Mouse (Mus musculus) heart, embryonic 13.5 days (tissue): ENCODE data around the gene Dock4. TPM values are rescaled to one million over a fixed set of nuclear protein-coding genes. Genes with fewer than 3 reads are reported as not detected.

ENCODE experiments used
- ATAC-seq: fragments of 200-750 bp; cut with Nextera tagmentation; 2 replicates; pipeline ENCODE4 v1.8.0; 2017; ENCODE audit warnings: moderate TSS enrichment; ENCODE audit not compliant: insufficient number of reproducible peaks, low FRiP score, low TSS enrichment; ENCODE audit errors: extremely low read depth
- H3K27ac ChIP-seq: fragments of 300-500 bp; sonication (generic); replicated peaks from 2 replicates; pipeline ENCODE4 v1.5.1; 2015; ENCODE audit warnings: moderate library complexity, mild to moderate bottlenecking, inconsistent platforms
- H3K27me3 ChIP-seq: fragments of 300-500 bp; sonication (generic); replicated peaks from 2 replicates; pipeline ENCODE4 v1.6.1; 2015; ENCODE audit warnings: mild to moderate bottlenecking, inconsistent platforms
- H3K36me3 ChIP-seq: fragments of 300-500 bp; sonication (generic); 2 replicates; pipeline ENCODE4 v1.6.1; 2015; ENCODE audit warnings: mild to moderate bottlenecking, inconsistent platforms
- H3K4me1 ChIP-seq: fragments of 300-500 bp; sonication (generic); 2 replicates; pipeline ENCODE4 v1.6.1; 2015; ENCODE audit warnings: inconsistent platforms
- H3K4me2 ChIP-seq: fragments of 300-500 bp; sonication (generic); 2 replicates; pipeline ENCODE4 v1.6.1; 2015; ENCODE audit warnings: inconsistent platforms, mild to moderate bottlenecking, moderate library complexity
- H3K4me3 ChIP-seq: fragments of 300-500 bp; sonication (generic); 2 replicates; pipeline ENCODE4 v1.5.1; 2015; ENCODE audit warnings: moderate library complexity, mild to moderate bottlenecking, inconsistent platforms
- H3K9ac ChIP-seq: fragments of 300-500 bp; sonication (generic); 2 replicates; pipeline ENCODE4 v1.6.1; 2015; ENCODE audit warnings: inconsistent platforms, mild to moderate bottlenecking, moderate library complexity
- H3K9me3 ChIP-seq: fragments of 300-500 bp; sonication (generic); 2 replicates; pipeline ENCODE4 v1.6.1; 2016; ENCODE audit warnings: inconsistent platforms
- WGBS: fragments of 180-500 bp; shearing (Covaris S2); methylation state at CpG from one replicate; pipeline ENCODE4 v1.1.7; 2015; ENCODE audit warnings: mixed read lengths; 5-methylcytosine and 5-hydroxymethylcytosine counted together
- polyA plus RNA-seq: library from polyadenylated mRNA; unstranded; fragments of >200 nt; fragmentation: Nextera tagmentation; extraction: Ambion mirVana; gene quantifications from 2 replicates; pipeline ENCODE4 v1.2.1, GENCODE M21; 2015

Dock4 gene
- polyA plus RNA-seq, 1 experiment from 2014 or later = 6.9 TPM

DNA sequence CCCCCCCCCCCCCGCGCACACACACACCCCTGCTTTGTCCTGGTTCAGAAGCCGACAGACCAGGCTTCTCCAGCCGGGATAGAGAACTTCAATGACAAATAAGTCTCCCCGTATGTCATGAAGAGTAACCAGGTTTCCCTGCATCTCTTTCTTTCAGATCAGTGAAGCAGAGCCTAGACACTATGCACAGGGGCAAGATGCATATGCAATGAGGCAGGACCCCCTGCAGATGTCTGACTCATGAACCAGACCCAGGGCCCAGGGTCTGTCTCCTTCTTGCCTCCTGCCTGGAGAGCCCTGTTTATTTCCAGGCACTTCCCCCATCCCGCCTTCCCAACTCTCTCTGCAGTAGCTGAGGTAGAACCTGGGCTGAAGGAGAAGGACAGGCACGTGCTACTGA, 448.0 kb downstream of the Dock4 start:
- Histone ChIP-seq H3K9me3 (no peaks in the 10 kb centered on the region), H3K36me3 (no peaks in the 10 kb centered on the region), H3K4me2 (no peak overlapping the region), H3K27me3 (no peaks in the 10 kb centered on the region), H3K4me1 (peaks cover 6% of the 10 kb centered on the region), H3K27ac (no peak overlapping the region), H3K4me3 (no peak overlapping the region), H3K9ac (no peak overlapping the region)
- ATAC-seq = no peak
- 69% methylated on average over 4 of the region's 7 CpGs for WGBS

DNA sequence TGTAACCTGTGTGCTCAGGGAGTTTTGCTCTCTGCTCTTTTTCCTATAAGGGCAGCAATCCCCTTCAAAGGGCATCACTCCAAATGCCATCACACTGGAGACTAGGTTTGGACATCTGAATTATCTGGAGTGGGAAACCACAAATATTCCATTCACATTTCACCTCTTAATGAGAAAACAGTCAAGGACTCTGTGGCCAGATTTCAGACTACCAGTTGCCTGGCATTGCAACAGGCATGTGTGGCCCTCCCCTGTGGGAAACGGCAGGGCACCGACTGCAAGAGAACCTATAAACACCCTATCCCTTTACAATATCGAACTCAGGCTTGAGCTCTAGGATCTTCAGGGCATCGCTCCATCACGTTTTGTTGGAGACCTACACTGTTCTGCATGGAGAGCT, 448.9 kb downstream of the Dock4 start:
- Histone ChIP-seq H3K27me3 (no peaks in the 10 kb centered on the region), H3K9ac (no peak overlapping the region), H3K4me1 (no peaks in the 10 kb centered on the region), H3K27ac (no peak overlapping the region), H3K36me3 (no peaks in the 10 kb centered on the region), H3K4me3 (no peak overlapping the region), H3K9me3 (no peaks in the 10 kb centered on the region), H3K4me2 (no peak overlapping the region)
- ATAC-seq = no peak
- 93% methylated on average over 5 of the region's 5 CpGs for WGBS

Other genes with a start within 250 kb of the Dock4 start
- gene Lsmem1, start 246.5 kb upstream of the Dock4 start, polyA plus RNA-seq = 26.9 and 28.1 TPM in 2 replicates
- 98.0 and 98.2 TPM in 2 replicates for gene Ifrd1, start 197.4 kb upstream of the Dock4 start, polyA plus RNA-seq
- gene Zfp277, start 50 bp upstream of the Dock4 start, polyA plus RNA-seq = 27.8 and 30.4 TPM in 2 replicates